Mouse (Mus musculus): Measurements from ENCODE around the gene Fbxl5. TPM values are rescaled to one million over a fixed set of nuclear protein-coding genes. Genes with fewer than 3 reads are reported as not detected.

Fbxl5 gene
- total RNA-seq, 2 experiments from 2014 or later = 32.4 to 35.5 TPM

GRCm38 (mm10) chr5:43837372-43837771, 15.9 kb upstream of the Fbxl5 start:
- DNase-seq (ENCODE audit: low spot score in 2 of 2) = peak in 1 of 2 experiments; percentile 34

- DNase-seq (ENCODE audit: low spot score in 2 of 2) = no peak
Measured at GRCm38 (mm10) chr5:43836590-43836989, 15.2 kb upstream of the Fbxl5 start.

- no peak for DNase-seq (ENCODE audit: low spot score in 2 of 2)
Measured at GRCm38 (mm10) chr5:43827366-43827765, 5.9 kb upstream of the Fbxl5 start.

- DNase-seq (ENCODE audit: low spot score in 2 of 2) = no peak
Measured at GRCm38 (mm10) chr5:43826883-43827282, 5.4 kb upstream of the Fbxl5 start.

- DNase-seq (ENCODE audit: low spot score in 2 of 2) = no peak
Measured at GRCm38 (mm10) chr5:43824580-43824979, 3.1 kb upstream of the Fbxl5 start.

GRCm38 (mm10) chr5:43822824-43823223, 1.4 kb upstream of the Fbxl5 start:
- DNase-seq (ENCODE audit: low spot score in 2 of 2) = no peak

- no peak for DNase-seq (ENCODE audit: low spot score in 2 of 2)
Measured at GRCm38 (mm10) chr5:43822199-43822598, 761 bp upstream of the Fbxl5 start.

- DNase-seq (ENCODE audit: low spot score in 2 of 2) = no peak
Measured at GRCm38 (mm10) chr5:43820785-43821184, 653 bp downstream of the Fbxl5 start.

- no peak for DNase-seq (ENCODE audit: low spot score in 2 of 2)
Measured at GRCm38 (mm10) chr5:43818695-43819094, 2.7 kb downstream of the Fbxl5 start, which contains the start of gene Bst1. Gene Bst1, plus strand, starts transcription at chr5:43818885.

GRCm38 (mm10) chr5:43815769-43816168, 5.7 kb downstream of the Fbxl5 start:
- no peak for DNase-seq (ENCODE audit: low spot score in 2 of 2)

- no peak for DNase-seq (ENCODE audit: low spot score in 2 of 2)
Measured at GRCm38 (mm10) chr5:43814536-43814935, 6.9 kb downstream of the Fbxl5 start.

- no peak for DNase-seq (ENCODE audit: low spot score in 2 of 2)
Measured at GRCm38 (mm10) chr5:43810427-43811062, 10.9 kb downstream of the Fbxl5 start.

- peak; percentile 73 to 86 for DNase-seq (ENCODE audit: low spot score in 2 of 2)
Measured at GRCm38 (mm10) chr5:43807744-43808696, 13.4 kb downstream of the Fbxl5 start.

- DNase-seq (ENCODE audit: low spot score in 2 of 2) = no peak
Measured at GRCm38 (mm10) chr5:43806914-43807313, 14.5 kb downstream of the Fbxl5 start.

- DNase-seq (ENCODE audit: low spot score in 2 of 2) = no peak
Measured at GRCm38 (mm10) chr5:43806340-43806739, 15.1 kb downstream of the Fbxl5 start.

GRCm38 (mm10) chr5:43805401-43805800, 16.0 kb downstream of the Fbxl5 start:
- DNase-seq (ENCODE audit: low spot score in 2 of 2) = no peak

- DNase-seq (ENCODE audit: low spot score in 2 of 2) = no peak
Measured at GRCm38 (mm10) chr5:43801798-43802197, 19.6 kb downstream of the Fbxl5 start.

GRCm38 (mm10) chr5:43801253-43801652, 20.2 kb downstream of the Fbxl5 start:
- DNase-seq (ENCODE audit: low spot score in 2 of 2) = no peak

- no peak for DNase-seq (ENCODE audit: low spot score in 2 of 2)
Measured at GRCm38 (mm10) chr5:43800700-43801099, 20.7 kb downstream of the Fbxl5 start.

GRCm38 (mm10) chr5:43799530-43799929, 21.9 kb downstream of the Fbxl5 start:
- no peak for DNase-seq (ENCODE audit: low spot score in 2 of 2)

- no peak for DNase-seq (ENCODE audit: low spot score in 2 of 2)
Measured at GRCm38 (mm10) chr5:43792354-43792753, 29.1 kb downstream of the Fbxl5 start.

Data from gastrocnemius, postnatal 4 days (tissue).